Mouse (Mus musculus): Measurements from ENCODE around the gene Cx3cr1.

- TF ChIP-seq POLR2A (IDR thresholded peaks at IDR 0.05; ENCODE audit: insufficient read depth, low read depth, low read length) (no peak), CTCF (IDR thresholded peaks at IDR 0.05) (no peak)
These were observed 120.9 kb downstream of the Cx3cr1 start for GRCm38 (mm10) chr9:119948804-119949203.
